Mouse (Mus musculus) heart, embryonic 12.5 days (tissue): ENCODE measurements around the gene Gm9821. TPM values are rescaled to one million over a fixed set of nuclear protein-coding genes. Genes with fewer than 3 reads are reported as not detected.
A peak's percentile ranks its signal among the peaks of the same experiment; 100 is the strongest.

ENCODE experiments used
- ATAC-seq: fragments of 200-750 bp; cut with Nextera tagmentation; 2 replicates; pipeline ENCODE4 v1.8.0; 2017; ENCODE audit warnings: moderate TSS enrichment, moderate library complexity; ENCODE audit not compliant: insufficient number of reproducible peaks, low FRiP score
- H3K27ac ChIP-seq: fragments of 300-500 bp; sonication (generic); 2 replicates; pipeline ENCODE4 v1.5.1; 2016; ENCODE audit warnings: mild to moderate bottlenecking, moderate library complexity; ENCODE audit not compliant: poor library complexity, severe bottlenecking
- H3K27me3 ChIP-seq: fragments of 300-500 bp; sonication (generic); replicated peaks from 2 replicates; pipeline ENCODE4 v1.6.1; 2016; ENCODE audit warnings: mild to moderate bottlenecking, moderate library complexity
- H3K36me3 ChIP-seq: fragments of 300-500 bp; sonication (generic); 2 replicates; pipeline ENCODE4 v1.6.1; 2016; ENCODE audit warnings: mild to moderate bottlenecking, moderate library complexity
- H3K4me1 ChIP-seq: fragments of 300-500 bp; sonication (generic); replicated peaks from 2 replicates; pipeline ENCODE4 v1.6.1; 2016; ENCODE audit warnings: mild to moderate bottlenecking
- H3K4me2 ChIP-seq: fragments of 300-500 bp; sonication (generic); 2 replicates; pipeline ENCODE4 v1.6.1; 2016; ENCODE audit warnings: mild to moderate bottlenecking, moderate library complexity
- H3K4me3 ChIP-seq: fragments of 300-500 bp; sonication (generic); 2 replicates; pipeline ENCODE4 v1.5.1; 2016; ENCODE audit warnings: mild to moderate bottlenecking
- H3K9ac ChIP-seq: fragments of 300-500 bp; sonication (generic); 2 replicates; pipeline ENCODE4 v1.6.1; 2016; ENCODE audit warnings: mild to moderate bottlenecking, moderate library complexity
- H3K9me3 ChIP-seq: fragments of 300-500 bp; sonication (generic); replicated peaks from 2 replicates; pipeline ENCODE4 v1.6.1; 2016; ENCODE audit warnings: mild to moderate bottlenecking, moderate library complexity
- WGBS: fragments of 180-500 bp; shearing (Covaris S2); methylation state at CpG from one replicate; pipeline ENCODE4 v1.1.7; 2016; 5-methylcytosine and 5-hydroxymethylcytosine counted together
- polyA plus RNA-seq: library from polyadenylated mRNA; unstranded; fragments of >200 nt; fragmentation: Nextera tagmentation; extraction: Ambion mirVana; gene quantifications from 2 replicates; pipeline ENCODE4 v1.2.1, GENCODE M21; 2016

Gm9821 gene
- polyA plus RNA-seq, 1 experiment from 2014 or later: 3.2 TPM

GRCm38 (mm10) chr2:91975581-91976541 lies 30.4 kb downstream of the Gm9821 start, which contains the start of gene Dgkz:
Dgkz (minus strand) TSS chr2:91975864.
- Histone ChIP-seq H3K36me3 (no peaks in the 10 kb centered on the region), H3K9ac (peak within 1 kb of the TSS; percentile 56), H3K4me3 (peak within 1 kb of the TSS; percentile 45), H3K4me1 (peaks cover 64% of the 10 kb centered on the region), H3K27ac (no peak within 1 kb of the TSS), H3K4me2 (peak within 1 kb of the TSS; percentile 71), H3K27me3 (peaks cover 31% of the 10 kb centered on the region), H3K9me3 (no peaks in the 10 kb centered on the region)
- peak; percentile 33 for ATAC-seq
- 2% methylated on average over 78 of the region's 79 CpGs for WGBS

GRCm38 (mm10) chr2:91977960-91978359 lies 32.5 kb downstream of the Gm9821 start:
- no peak overlapping the region for H3K4me2 ChIP-seq
- WGBS: 62% methylated on average over 4 of the region's 4 CpGs
- no peak for ATAC-seq
- H3K4me1 ChIP-seq: peaks cover 52% of the 10 kb centered on the region
- H3K9me3 ChIP-seq: no peaks in the 10 kb centered on the region
- H3K4me3 ChIP-seq: no peak overlapping the region
- H3K27me3 ChIP-seq: peaks cover 31% of the 10 kb centered on the region
- peak overlapping the region; percentile 57 for H3K27ac ChIP-seq
- no peak overlapping the region for H3K9ac ChIP-seq
- H3K36me3 ChIP-seq: peaks cover 4% of the 10 kb centered on the region; the same call in 1 of the 2 replicates

GRCm38 (mm10) chr2:91978547-91978946 lies 33.0 kb downstream of the Gm9821 start:
- no peak for ATAC-seq
- Histone ChIP-seq H3K27ac (peak overlapping the region; percentile 57), H3K4me3 (no peak overlapping the region), H3K4me2 (no peak overlapping the region), H3K9ac (no peak overlapping the region), H3K4me1 (peaks cover 47% of the 10 kb centered on the region), H3K27me3 (peaks cover 31% of the 10 kb centered on the region), H3K9me3 (no peaks in the 10 kb centered on the region), H3K36me3 (peaks cover 4% of the 10 kb centered on the region; the same call in 1 of the 2 replicates)
- WGBS: 11% methylated on average over 2 of the region's 2 CpGs

- ATAC-seq: no peak
- H3K27ac ChIP-seq: no peak overlapping the region
- H3K4me1 ChIP-seq: peaks cover 63% of the 10 kb centered on the region
- 19% methylated on average over 4 of the region's 4 CpGs for WGBS
- peaks cover 20% of the 10 kb centered on the region for H3K27me3 ChIP-seq
- H3K9ac ChIP-seq: no peak overlapping the region
- H3K4me3 ChIP-seq: no peak overlapping the region
- no peak overlapping the region for H3K4me2 ChIP-seq
- H3K9me3 ChIP-seq: no peaks in the 10 kb centered on the region
- H3K36me3 ChIP-seq: peaks cover 4% of the 10 kb centered on the region; the same call in 1 of the 2 replicates
These were observed 34.7 kb downstream of the Gm9821 start for GRCm38 (mm10) chr2:91980245-91980644.

GRCm38 (mm10) chr2:91980830-91981229 lies 35.3 kb downstream of the Gm9821 start:
- 45% methylated on average over 5 of the region's 5 CpGs for WGBS

GRCm38 (mm10) chr2:91984439-91984838 lies 38.9 kb downstream of the Gm9821 start:
- WGBS: 6% methylated on average over 9 of the region's 13 CpGs
- Histone ChIP-seq H3K9ac (peak overlapping the region; percentile 62; the same call in 1 of the 2 replicates), H3K4me2 (peak overlapping the region; percentile 67), H3K36me3 (peaks cover 6% of the 10 kb centered on the region; the same call in 1 of the 2 replicates), H3K4me3 (peak overlapping the region; percentile 28; the same call in 1 of the 2 replicates), H3K27ac (peak overlapping the region; percentile 74), H3K27me3 (no peaks in the 10 kb centered on the region), H3K4me1 (peaks cover 46% of the 10 kb centered on the region), H3K9me3 (0 out of 2 replicates have a peak, but pooled peaks cover under 1% of the 10 kb centered on the region)
- peak; percentile 89 for ATAC-seq

More at GRCm38 (mm10) chr2:91980830-91981229, 35.3 kb downstream of the Gm9821 start:
- Histone ChIP-seq H3K27ac (no peak overlapping the region), H3K4me2 (no peak overlapping the region), H3K4me3 (no peak overlapping the region), H3K9ac (0 out of 2 replicates have a peak overlapping the region, but pooled peaks have one; percentile 10), H3K27me3 (peaks cover 15% of the 10 kb centered on the region), H3K4me1 (peaks cover 61% of the 10 kb centered on the region), H3K36me3 (peaks cover 4% of the 10 kb centered on the region; the same call in 1 of the 2 replicates), H3K9me3 (no peaks in the 10 kb centered on the region)
- ATAC-seq: no peak

- peak overlapping the region; percentile 3; the same call in 1 of the 2 replicates for H3K9ac ChIP-seq
- H3K9me3 ChIP-seq: peaks cover 5% of the 10 kb centered on the region; the same call in 1 of the 2 replicates
- no peak for ATAC-seq
- peak overlapping the region; percentile 74 for H3K27ac ChIP-seq
- H3K27me3 ChIP-seq: no peaks in the 10 kb centered on the region
- peak overlapping the region; percentile 28; the same call in 1 of the 2 replicates for H3K4me3 ChIP-seq
- peaks cover 42% of the 10 kb centered on the region for H3K4me1 ChIP-seq
- 38% methylated on average over 9 of the region's 9 CpGs for WGBS
- peak overlapping the region; percentile 67 for H3K4me2 ChIP-seq
- H3K36me3 ChIP-seq: peaks cover 11% of the 10 kb centered on the region
These were observed 39.5 kb downstream of the Gm9821 start for GRCm38 (mm10) chr2:91984906-91985525.

- no peak overlapping the region for H3K4me2 ChIP-seq
- no peak for ATAC-seq
- no peak overlapping the region for H3K9ac ChIP-seq
- WGBS: 7% methylated on average over 5 of the region's 5 CpGs
- no peak overlapping the region for H3K4me3 ChIP-seq
- no peaks in the 10 kb centered on the region for H3K27me3 ChIP-seq
- H3K27ac ChIP-seq: no peak overlapping the region
- peaks cover 31% of the 10 kb centered on the region for H3K4me1 ChIP-seq
- H3K36me3 ChIP-seq: peaks cover 19% of the 10 kb centered on the region
- peaks cover 5% of the 10 kb centered on the region; the same call in 1 of the 2 replicates for H3K9me3 ChIP-seq
These were observed 40.6 kb downstream of the Gm9821 start for GRCm38 (mm10) chr2:91986071-91986470.

GRCm38 (mm10) chr2:91987542-91987941 lies 42.0 kb downstream of the Gm9821 start:
- H3K9ac ChIP-seq: no peak overlapping the region
- H3K4me2 ChIP-seq: no peak overlapping the region
- ATAC-seq: 0 out of 2 replicates have a peak, but pooled peaks have one; percentile 16
- peaks cover 5% of the 10 kb centered on the region; the same call in 1 of the 2 replicates for H3K9me3 ChIP-seq
- H3K4me1 ChIP-seq: peaks cover 29% of the 10 kb centered on the region
- H3K36me3 ChIP-seq: peaks cover 18% of the 10 kb centered on the region
- no peak overlapping the region for H3K4me3 ChIP-seq
- H3K27me3 ChIP-seq: no peaks in the 10 kb centered on the region
- no peak overlapping the region for H3K27ac ChIP-seq
- 7% methylated on average over 3 of the region's 3 CpGs for WGBS

- Histone ChIP-seq H3K27me3 (no peaks in the 10 kb centered on the region), H3K4me1 (peaks cover 18% of the 10 kb centered on the region), H3K4me2 (no peak overlapping the region), H3K4me3 (no peak overlapping the region), H3K27ac (no peak overlapping the region), H3K9me3 (peaks cover 5% of the 10 kb centered on the region; the same call in 1 of the 2 replicates), H3K36me3 (peaks cover 15% of the 10 kb centered on the region), H3K9ac (no peak overlapping the region)
- no peak for ATAC-seq
These were observed 44.2 kb downstream of the Gm9821 start for GRCm38 (mm10) chr2:91989750-91990149.
